Mouse (Mus musculus) kidney, embryonic 16.5 days (tissue): ENCODE measurements at regions not wholly inside any gene's neighbourhood (a gene's known extent, or its start where the extent isn't known, plus 50 kb on each side); places are given as distances from the start of the nearest gene placed in this dataset.
A peak's percentile ranks its signal among the peaks of the same experiment; 100 is the strongest.

Experiments used
- ATAC-seq: fragments of 200-750 bp; cut with Nextera tagmentation; 2 replicates; pipeline ENCODE4 v1.8.0; 2017; ENCODE audit warnings: moderate TSS enrichment; ENCODE audit not compliant: low FRiP score, low TSS enrichment
- H3K27ac ChIP-seq: fragments of 300-500 bp; sonication (generic); 2 replicates; pipeline ENCODE4 v1.5.1; 2014; ENCODE audit warnings: low read length
- H3K27me3 ChIP-seq: fragments of 300-500 bp; sonication (generic); 2 replicates; pipeline ENCODE4 v1.6.1; 2014; ENCODE audit warnings: low read length, control low read depth, mixed read lengths; ENCODE audit not compliant: insufficient read depth
- H3K36me3 ChIP-seq: fragments of 300-500 bp; sonication (generic); 2 replicates; pipeline ENCODE4 v1.6.1; 2014; ENCODE audit warnings: low read length, control low read depth, mixed read lengths; ENCODE audit not compliant: insufficient read depth
- H3K4me1 ChIP-seq: fragments of 300-500 bp; sonication (generic); 2 replicates; pipeline ENCODE4 v1.6.1; 2014; ENCODE audit warnings: low read length, control low read depth, mixed read lengths; ENCODE audit not compliant: insufficient read depth
- H3K4me2 ChIP-seq: fragments of 300-500 bp; sonication (generic); replicated peaks from 2 replicates; pipeline ENCODE4 v1.6.1; 2014; ENCODE audit warnings: low read depth, low read length
- H3K4me3 ChIP-seq: fragments of 300-500 bp; sonication (generic); 2 replicates; pipeline ENCODE4 v1.5.1; 2014; ENCODE audit warnings: mild to moderate bottlenecking, low read length
- H3K9ac ChIP-seq: fragments of 300-500 bp; sonication (generic); replicated peaks from 2 replicates; pipeline ENCODE4 v1.6.1; 2014; ENCODE audit warnings: low read length
- H3K9me3 ChIP-seq: fragments of 300-500 bp; sonication (generic); 2 replicates; pipeline ENCODE4 v1.6.1; 2016; ENCODE audit warnings: low read length, control low read depth
- WGBS: fragments of 180-500 bp; shearing (Covaris S2); extraction: QIAGEN DNeasy Blood & Tissue Kit; methylation state at CpG from one replicate; pipeline ENCODE4 v1.1.7; 2014; 5-methylcytosine and 5-hydroxymethylcytosine counted together

DNA sequence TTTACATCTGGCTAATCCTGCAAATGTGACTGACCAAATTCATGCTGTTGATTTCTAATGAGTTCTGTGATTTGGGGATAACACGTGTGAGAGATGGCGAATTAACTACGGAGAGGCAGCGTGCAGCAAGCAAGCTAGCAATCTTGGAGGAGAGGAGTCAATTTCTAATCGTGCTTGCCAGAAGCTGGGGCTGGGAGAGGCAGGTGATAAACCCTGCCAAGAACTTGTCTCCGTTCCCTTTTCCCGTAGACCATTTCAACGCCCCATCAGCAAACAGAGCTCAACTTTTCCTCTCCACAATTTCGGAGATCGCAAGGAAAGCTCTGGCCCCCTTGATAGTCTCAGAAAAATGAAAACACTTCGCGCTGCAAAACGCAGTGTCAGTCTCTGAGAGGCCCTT, 183.0 kb downstream of the Sox4 start:
- H3K9ac ChIP-seq: peak overlapping the region; percentile 41; the same call in 1 of the 2 replicates
- H3K4me1 ChIP-seq: peaks cover 30% of the 10 kb centered on the region
- H3K9me3 ChIP-seq: no peaks in the 10 kb centered on the region
- ATAC-seq: no peak
- WGBS: 32% methylated on average over 13 of the region's 13 CpGs
- no peaks in the 10 kb centered on the region for H3K27me3 ChIP-seq
- peak overlapping the region; percentile 43; the same call in 1 of the 2 replicates for H3K27ac ChIP-seq
- no peaks in the 10 kb centered on the region for H3K36me3 ChIP-seq
- no peak overlapping the region for H3K4me2 ChIP-seq
- no peak overlapping the region for H3K4me3 ChIP-seq

DNA sequence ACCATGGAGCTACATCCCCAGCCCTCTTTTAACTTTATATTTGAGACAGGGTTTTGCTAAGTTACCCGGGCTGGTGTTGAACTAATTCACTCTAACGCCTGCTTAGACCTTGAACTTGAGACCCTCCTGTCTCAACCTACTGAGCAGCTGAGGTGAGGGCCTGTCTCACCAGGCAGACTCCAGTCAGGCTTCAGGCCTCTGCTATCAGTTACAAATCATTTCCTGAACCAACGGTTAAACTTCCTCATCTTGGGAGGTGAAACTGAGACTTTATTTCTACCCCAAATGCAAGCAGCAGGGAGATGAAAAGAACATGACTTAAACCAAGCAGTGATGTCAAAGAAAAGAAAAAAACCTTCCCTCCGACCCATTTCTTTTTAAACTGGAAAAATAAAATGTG, 183.5 kb downstream of the Sox4 start:
- no peak for ATAC-seq
- H3K27me3 ChIP-seq: no peaks in the 10 kb centered on the region
- H3K36me3 ChIP-seq: no peaks in the 10 kb centered on the region
- no peak overlapping the region for H3K4me2 ChIP-seq
- no peak overlapping the region for H3K4me3 ChIP-seq
- peak overlapping the region; percentile 76 for H3K27ac ChIP-seq
- no peaks in the 10 kb centered on the region for H3K9me3 ChIP-seq
- peaks cover 30% of the 10 kb centered on the region for H3K4me1 ChIP-seq
- H3K9ac ChIP-seq: no peak overlapping the region
- 42% methylated on average over 4 of the region's 4 CpGs for WGBS

DNA sequence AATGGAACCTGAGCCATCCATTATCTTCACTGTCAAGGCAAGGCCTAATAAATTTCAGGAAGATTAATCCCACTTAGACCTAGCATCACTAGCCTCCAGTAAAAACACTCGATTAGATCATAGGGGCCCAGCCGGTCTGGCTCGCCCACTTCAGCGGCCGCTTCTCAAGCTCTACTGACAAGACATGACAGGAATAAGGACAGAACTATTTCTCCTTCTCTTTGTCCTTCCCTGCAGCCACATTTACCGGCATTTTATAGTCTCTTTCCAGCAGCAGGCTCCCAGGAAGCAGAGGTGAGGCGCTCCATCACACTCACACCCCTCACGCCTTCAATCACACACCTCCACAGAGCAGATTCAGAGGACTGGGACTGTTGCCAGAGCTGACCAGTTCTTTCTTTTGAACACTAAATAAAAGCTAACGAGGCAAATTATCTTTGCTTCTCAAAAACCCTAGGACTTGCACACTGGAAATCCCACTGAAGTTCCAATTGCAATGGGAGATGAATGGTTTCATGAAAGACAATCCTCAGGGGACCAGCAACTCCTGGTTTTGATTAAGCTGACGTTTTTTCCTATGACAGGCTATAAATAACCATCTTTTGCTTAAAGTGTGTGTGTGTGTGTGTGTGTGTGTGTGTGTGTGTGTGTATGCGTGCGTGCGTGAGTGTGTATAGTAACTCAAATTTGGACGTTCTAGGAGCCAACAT, 184.6 kb downstream of the Sox4 start:
- Histone ChIP-seq H3K4me2 (no peak overlapping the region), H3K27ac (peak overlapping the region; percentile 40; the same call in 1 of the 2 replicates), H3K4me1 (peaks cover 30% of the 10 kb centered on the region), H3K36me3 (no peaks in the 10 kb centered on the region), H3K9me3 (no peaks in the 10 kb centered on the region), H3K9ac (no peak overlapping the region), H3K4me3 (no peak overlapping the region), H3K27me3 (no peaks in the 10 kb centered on the region)
- 0 out of 2 replicates have a peak, but pooled peaks have one; percentile 52 for ATAC-seq
- WGBS: 31% methylated on average over 14 of the region's 14 CpGs

DNA sequence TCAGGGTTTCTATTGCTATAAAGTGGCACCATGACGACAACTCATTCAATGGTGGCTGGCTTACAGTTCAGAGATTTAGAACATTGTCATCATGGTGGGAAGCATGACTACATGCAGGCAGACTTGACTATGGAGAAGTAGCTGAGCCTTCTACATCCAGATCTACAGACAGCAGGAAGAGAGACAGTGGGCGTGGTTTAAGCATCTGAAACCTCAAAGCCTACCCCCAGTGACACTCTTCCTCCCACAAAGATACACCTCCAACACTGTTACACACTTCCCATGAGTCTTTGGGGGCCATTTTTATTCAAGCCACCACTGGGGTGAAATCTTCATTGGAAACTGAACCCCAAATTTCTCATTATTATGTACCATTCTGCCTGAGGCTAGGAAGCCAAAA, 191.0 kb downstream of the Sox4 start:
- Histone ChIP-seq H3K4me1 (peaks cover 24% of the 10 kb centered on the region), H3K9me3 (no peaks in the 10 kb centered on the region), H3K27me3 (no peaks in the 10 kb centered on the region), H3K4me3 (no peak overlapping the region), H3K27ac (no peak overlapping the region), H3K36me3 (no peaks in the 10 kb centered on the region), H3K9ac (no peak overlapping the region), H3K4me2 (no peak overlapping the region)
- no peak for ATAC-seq
- WGBS: 92% methylated on average over 2 of the region's 2 CpGs

DNA sequence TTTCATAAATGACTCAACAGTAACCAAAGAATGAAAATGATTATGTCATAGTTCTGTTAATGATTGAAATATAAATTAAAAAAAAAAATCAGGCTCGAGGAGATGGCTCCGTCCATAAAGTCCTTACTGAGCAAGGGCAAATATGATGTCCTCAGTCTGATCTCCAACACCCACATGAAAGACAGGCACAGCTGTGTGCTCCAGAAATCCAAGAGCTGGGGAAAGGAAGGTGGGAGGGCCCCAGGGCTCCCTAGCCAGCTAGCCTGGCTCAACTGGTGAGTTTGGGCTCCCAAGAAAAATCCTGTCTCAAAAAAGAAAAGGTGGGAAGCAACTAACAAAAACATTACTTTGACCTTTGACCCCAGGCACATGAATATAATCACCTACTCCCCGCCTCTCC, 194.5 kb downstream of the Sox4 start:
- 26% methylated on average over 3 of the region's 3 CpGs for WGBS

DNA sequence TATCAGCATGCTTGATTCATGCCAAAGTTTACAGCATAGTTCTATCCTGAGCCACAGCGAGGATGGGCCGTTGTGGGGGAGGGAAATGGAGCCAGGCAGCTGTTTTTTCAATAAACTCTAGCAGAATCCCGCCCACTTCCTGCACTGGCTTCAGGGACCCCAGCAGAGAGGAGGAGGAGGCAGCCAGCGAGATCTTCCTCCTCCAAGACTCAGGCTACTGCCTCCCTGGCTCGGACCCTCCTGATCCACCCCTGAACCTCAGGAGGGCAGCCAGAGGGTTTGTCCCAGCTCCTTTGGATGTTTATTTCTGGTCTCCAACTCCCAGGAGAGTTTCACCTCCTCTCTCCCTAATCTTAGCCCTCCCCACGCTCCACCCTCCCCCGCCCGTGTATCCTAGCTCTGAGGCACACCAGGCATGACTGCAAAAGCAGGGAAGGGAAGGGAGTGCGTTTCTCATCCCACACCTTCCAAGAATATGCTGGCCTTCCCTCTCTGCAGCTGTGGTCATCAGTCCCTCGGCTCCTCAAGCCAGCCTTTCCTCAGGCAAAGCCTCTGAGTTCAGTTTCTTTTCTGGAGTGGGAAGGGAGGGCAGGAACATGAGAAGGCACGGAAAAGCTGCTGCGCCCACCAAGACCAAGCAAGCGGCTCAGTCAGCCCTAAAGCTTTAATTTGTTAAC, 195.5 kb downstream of the Sox4 start:
- H3K9me3 ChIP-seq: no peaks in the 10 kb centered on the region
- H3K4me1 ChIP-seq: peaks cover 48% of the 10 kb centered on the region
- peak overlapping the region; percentile 66 for H3K9ac ChIP-seq

More for the DNA sequence above, 194.5 kb downstream of the Sox4 start:
- no peaks in the 10 kb centered on the region for H3K27me3 ChIP-seq
- peak overlapping the region; percentile 80 for H3K27ac ChIP-seq
- ATAC-seq: no peak
- H3K36me3 ChIP-seq: no peaks in the 10 kb centered on the region
- no peaks in the 10 kb centered on the region for H3K9me3 ChIP-seq
- peaks cover 48% of the 10 kb centered on the region for H3K4me1 ChIP-seq
- no peak overlapping the region for H3K4me2 ChIP-seq
- H3K4me3 ChIP-seq: no peak overlapping the region
- H3K9ac ChIP-seq: no peak overlapping the region

DNA sequence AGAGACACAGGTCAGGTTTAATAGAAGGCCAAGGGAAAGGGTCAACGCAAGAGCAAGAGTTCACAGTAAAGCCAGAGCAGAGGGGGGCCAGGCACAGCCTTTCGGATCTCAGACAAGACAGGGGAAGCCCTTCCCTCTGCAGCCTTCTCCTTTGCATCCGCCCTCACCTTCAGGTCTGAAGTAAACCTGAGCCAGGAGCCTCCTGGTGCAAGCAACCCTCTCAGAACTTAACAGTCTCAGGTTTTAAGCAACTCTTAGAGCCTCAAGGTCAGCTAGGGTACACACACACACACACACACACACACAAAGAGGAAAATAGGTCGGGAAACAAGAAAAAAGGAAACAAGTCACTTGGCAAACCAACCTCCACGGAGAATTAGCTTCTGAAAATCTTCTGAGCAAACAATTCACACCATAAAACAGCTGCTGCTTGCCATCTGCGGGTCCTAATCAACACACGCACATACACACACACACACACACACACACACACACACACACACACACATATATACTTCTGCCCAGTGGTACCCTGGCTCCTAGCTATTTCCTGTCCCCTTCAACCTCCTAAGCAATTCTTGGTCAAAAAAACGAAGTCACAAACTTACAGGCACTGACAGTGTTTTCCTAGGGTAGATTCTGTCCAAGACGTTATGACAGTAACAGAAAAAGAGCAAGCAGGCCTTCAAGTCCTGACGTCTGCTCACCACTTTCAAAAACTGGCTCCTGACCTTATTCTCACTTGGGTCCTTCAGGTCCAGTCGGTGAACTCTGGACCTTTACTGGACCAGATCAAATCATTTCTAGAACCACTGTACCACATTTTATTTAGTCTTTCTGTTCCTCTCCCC, 196.4 kb downstream of the Sox4 start:
- H3K4me3 ChIP-seq: peak overlapping the region; percentile 36
- no peaks in the 10 kb centered on the region for H3K36me3 ChIP-seq
- H3K4me2 ChIP-seq: peak overlapping the region; percentile 59
- 17% methylated on average over 11 of the region's 11 CpGs for WGBS
- ATAC-seq: no peak
- H3K27ac ChIP-seq: peak overlapping the region; percentile 96
- H3K9me3 ChIP-seq: no peaks in the 10 kb centered on the region
- H3K27me3 ChIP-seq: no peaks in the 10 kb centered on the region
- peaks cover 48% of the 10 kb centered on the region for H3K4me1 ChIP-seq
- H3K9ac ChIP-seq: peak overlapping the region; percentile 66

More for the DNA sequence above, 195.5 kb downstream of the Sox4 start:
- peak overlapping the region; percentile 96 for H3K27ac ChIP-seq
- ATAC-seq: peak; percentile 93
- H3K36me3 ChIP-seq: no peaks in the 10 kb centered on the region
- 2% methylated on average over 13 of the region's 13 CpGs for WGBS
- peak overlapping the region; percentile 36 for H3K4me3 ChIP-seq
- H3K4me2 ChIP-seq: peak overlapping the region; percentile 59
- H3K27me3 ChIP-seq: no peaks in the 10 kb centered on the region

DNA sequence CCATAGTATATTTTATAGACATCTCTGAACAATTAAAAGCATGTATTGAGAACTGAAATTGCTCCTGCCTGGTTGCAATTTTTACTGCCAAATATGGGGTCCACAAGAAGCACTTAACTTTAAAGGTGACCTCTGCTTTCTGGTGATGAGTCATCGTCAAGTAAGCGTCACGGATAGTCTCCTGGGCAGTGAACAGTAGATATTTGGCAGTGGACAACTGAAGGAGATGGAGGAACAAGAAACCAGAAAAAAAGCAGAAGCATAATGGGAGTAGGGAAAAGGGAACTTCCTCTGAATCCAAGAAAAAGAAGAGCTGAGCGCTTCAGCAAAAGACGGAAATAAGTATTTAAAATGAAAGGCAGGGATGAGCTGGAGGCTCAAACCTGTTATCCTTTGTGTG, 199.3 kb downstream of the Sox4 start:
- ATAC-seq: no peak
- Histone ChIP-seq H3K27ac (no peak overlapping the region), H3K9me3 (no peaks in the 10 kb centered on the region), H3K9ac (no peak overlapping the region), H3K4me1 (peaks cover 40% of the 10 kb centered on the region), H3K36me3 (no peaks in the 10 kb centered on the region), H3K4me2 (no peak overlapping the region), H3K4me3 (no peak overlapping the region), H3K27me3 (no peaks in the 10 kb centered on the region)
- whole genome bisulfite sequencing: 46% methylated on average over 5 of the region's 5 CpGs

DNA sequence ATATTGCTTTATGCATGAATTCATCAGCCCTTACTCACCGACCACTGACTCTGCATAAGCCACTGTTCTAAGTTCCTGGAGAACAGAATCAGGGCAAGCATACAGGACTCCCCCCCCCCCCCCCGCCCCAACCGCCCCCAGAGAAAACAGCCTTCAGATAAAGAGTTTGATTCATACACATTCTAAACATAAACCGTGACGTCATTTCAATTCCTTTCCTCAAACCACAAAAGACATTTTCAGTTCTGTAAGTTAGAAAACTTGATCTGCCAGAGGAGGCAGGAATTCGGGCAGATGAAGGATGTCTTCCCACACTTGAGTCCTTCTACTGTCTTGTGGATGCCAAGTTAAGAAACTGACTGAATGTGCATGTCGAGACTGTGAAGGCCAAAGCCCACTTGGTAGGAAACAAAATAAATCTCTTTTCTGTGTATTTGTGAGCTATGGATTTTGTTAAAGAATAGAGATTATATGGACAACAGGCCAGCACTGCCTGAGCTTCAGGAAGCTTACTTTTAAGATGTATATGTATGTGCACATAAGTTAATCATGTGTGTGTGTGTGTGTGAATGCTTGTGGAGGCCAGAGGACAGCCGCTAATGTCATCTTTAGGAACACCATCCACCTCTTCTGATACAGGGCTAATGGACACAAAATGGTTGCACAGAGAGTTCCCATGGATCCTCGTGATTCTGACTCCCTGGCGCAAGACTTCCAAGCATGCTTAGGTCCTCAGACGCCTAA, 202.4 kb downstream of the Sox4 start:
- no peaks in the 10 kb centered on the region for H3K27me3 ChIP-seq
- H3K9ac ChIP-seq: no peak overlapping the region
- H3K4me2 ChIP-seq: no peak overlapping the region
- H3K4me1 ChIP-seq: peaks cover 9% of the 10 kb centered on the region
- no peak for ATAC-seq
- H3K9me3 ChIP-seq: no peaks in the 10 kb centered on the region
- 75% methylated on average over 11 of the region's 11 CpGs for WGBS
- no peak overlapping the region for H3K4me3 ChIP-seq
- no peaks in the 10 kb centered on the region for H3K36me3 ChIP-seq
- H3K27ac ChIP-seq: no peak overlapping the region
